Mouse (Mus musculus): Measurements from ENCODE around the gene Fam234b.

- TF ChIP-seq CTCF (IDR thresholded peaks at IDR 0.05) (no peak), EP300 (IDR thresholded peaks at IDR 0.05) (no peak)
Observed at GRCm38 (mm10) chr6:135292391-135292790, 94.6 kb downstream of the Fam234b start.

Data from lung, postnatal 0 days (tissue).